ENCODE assay signal across 15 mouse cellular contexts in the genomic region with DNA sequence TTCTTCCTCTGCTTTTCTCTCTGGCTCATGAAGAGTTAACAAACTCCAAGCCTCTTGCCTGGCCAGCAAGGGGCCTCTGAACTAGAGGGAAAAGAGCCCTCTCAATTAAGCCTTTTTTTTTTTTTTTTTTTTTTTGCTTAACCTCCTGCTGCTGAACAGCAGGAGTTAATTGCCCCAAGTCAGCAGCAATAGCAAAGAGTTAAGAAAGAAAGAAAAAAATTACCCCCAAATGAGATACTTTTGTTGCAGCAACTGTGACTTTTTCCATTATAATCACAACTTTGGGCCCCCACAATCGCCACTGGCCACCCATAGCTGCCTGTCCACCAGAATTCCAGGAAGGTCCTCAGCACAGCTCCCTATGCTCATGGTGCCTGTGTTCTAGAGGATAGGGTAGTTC.
A peak's percentile ranks its signal among the peaks of the same experiment; 100 is the strongest.
DNase-seq lines count a peak whose midpoint lies in the region.
"Had no signal": no experiment of that assay in that cellular context is flagged by ENCODE, and none has a peak within 500 bp of the region (broad histone marks: within the 10 kb centered on the region; RNA-seq: fewer than 3 reads in every experiment).

No protein-coding gene starts in this region.

- peak; percentile 4 for DNase-seq in embryo, embryonic 10 days (ENCODE audit: low spot score)
- no peak for DNase-seq in embryo, embryonic 10.5 days (ENCODE audit: low spot score)
- DNase-seq in ES-CJ7 (ENCODE audit: low read depth, low spot score) (peak; percentile 4), ZHBTc4 (ENCODE audit: low read depth, low spot score) (peak; percentile 1)
- DNase-seq in frontal cortex, postnatal 36 days (ENCODE audit: low spot score in 2 of 2) = no peak
- DNase-seq in urinary bladder, postnatal 4 days (ENCODE audit: low spot score in 2 of 2) = no peak
- DNase-seq: adrenal gland, adult 2 months; adrenal gland, postnatal 14 days; cerebellum, adult 11 months; cerebellum, adult 2 months; cerebellum, adult 9-11 months; cerebellum, postnatal 25 days; gastrocnemius, postnatal 25 days; heart, adult 2 months; kidney, adult 2 months had no signal

Comparison
In these comparisons a context has a peak if more than half of its experiments do, and no peak if none do; other contexts are left out.
1. DNase-seq: peak in embryo, embryonic 10 days (single experiment), ES-CJ7 (single experiment) and ZHBTc4 (single experiment); none in embryo, embryonic 10.5 days (single experiment), frontal cortex, postnatal 36 days (0 of 2) and urinary bladder, postnatal 4 days (0 of 2).